Mouse (Mus musculus): Measurements from ENCODE around the gene B3galt4. TPM values are rescaled to one million over a fixed set of nuclear protein-coding genes. Genes with fewer than 3 reads are reported as not detected.
"Not testable (repeated sequence)": the region's sequence is repeated elsewhere in the genome, so short reads cannot be mapped to it uniquely, and the experiment has no call there.

B3galt4 gene
- polyA plus RNA-seq, 1 experiment, result 11.4 TPM

- TF ChIP-seq POLR2A (IDR thresholded peaks at IDR 0.05; ENCODE audit: borderline replicate concordance, extremely low read depth, low read depth, low read length) (no peak), CTCF (IDR thresholded peaks at IDR 0.05; ENCODE audit: insufficient read depth, low read length) (no peak)
- 35% methylated on average over 11 of the region's 11 CpGs for WGBS
- Histone ChIP-seq H3K4me1 (ENCODE audit: control insufficient read depth, insufficient read depth, low read length) (peaks cover 2% of the 10 kb centered on the region), H3K4me3 (replicated peaks; ENCODE audit: extremely low read depth, low read depth, low read length) (no peak overlapping the region)
- DNase-seq, result no peak
These were observed 40.8 kb downstream of the B3galt4 start for GRCm38 (mm10) chr17:33910346-33911051.

DNA sequence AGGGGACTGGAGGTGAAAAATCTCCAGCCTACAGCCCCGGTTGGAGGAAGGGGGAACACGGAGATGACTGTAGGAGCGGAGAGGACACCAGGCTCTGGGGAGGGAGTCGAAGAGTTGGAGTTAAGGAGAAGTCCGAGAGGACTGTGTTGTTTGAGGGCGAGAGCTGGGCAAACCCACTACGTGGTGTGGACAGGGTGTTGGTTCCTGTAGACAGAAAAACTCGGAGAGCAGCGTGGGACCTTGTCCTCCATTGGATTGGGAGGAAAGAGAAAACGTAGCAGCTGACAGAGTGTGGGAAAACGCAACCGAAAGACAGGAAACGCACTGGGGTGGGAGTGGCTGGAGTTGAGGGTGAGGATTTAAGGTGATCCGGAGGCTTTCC, 41.4 kb downstream of the B3galt4 start:
- Histone ChIP-seq H3K4me1 (ENCODE audit: control insufficient read depth, insufficient read depth, low read length) (peaks cover 2% of the 10 kb centered on the region; the same call in 1 of the 2 replicates), H3K4me3 (replicated peaks; ENCODE audit: extremely low read depth, low read depth, low read length) (peak overlapping the region; percentile 86)
- under 1% methylated on average over 14 of the region's 14 CpGs for WGBS
- DNase-seq, result peak; percentile 60
- TF ChIP-seq POLR2A (IDR thresholded peaks at IDR 0.05; ENCODE audit: borderline replicate concordance, extremely low read depth, low read depth, low read length) (peak; percentile 71; the same call in 1 of the 2 replicates), CTCF (IDR thresholded peaks at IDR 0.05; ENCODE audit: insufficient read depth, low read length) (no peak)

- TF ChIP-seq POLR2A (IDR thresholded peaks at IDR 0.05; ENCODE audit: borderline replicate concordance, extremely low read depth, low read depth, low read length), result peak; percentile 72; the same call in 1 of the 2 replicates
- TF ChIP-seq CTCF (IDR thresholded peaks at IDR 0.05; ENCODE audit: insufficient read depth, low read length), result no peak
- under 1% methylated on average over 68 of the region's 68 CpGs for WGBS
- Histone ChIP-seq H3K4me1 (ENCODE audit: control insufficient read depth, insufficient read depth, low read length) (peaks cover 2% of the 10 kb centered on the region; the same call in 1 of the 2 replicates), H3K4me3 (replicated peaks; ENCODE audit: extremely low read depth, low read depth, low read length) (peak within 1 kb of the TSS; percentile 86)
- peak; percentile 96 for DNase-seq
These were observed 42.0 kb downstream of the B3galt4 start, which contains the start of gene Daxx for GRCm38 (mm10) chr17:33909077-33909868. Gene Daxx, plus strand, starts transcription at chr17:33909414.

DNA sequence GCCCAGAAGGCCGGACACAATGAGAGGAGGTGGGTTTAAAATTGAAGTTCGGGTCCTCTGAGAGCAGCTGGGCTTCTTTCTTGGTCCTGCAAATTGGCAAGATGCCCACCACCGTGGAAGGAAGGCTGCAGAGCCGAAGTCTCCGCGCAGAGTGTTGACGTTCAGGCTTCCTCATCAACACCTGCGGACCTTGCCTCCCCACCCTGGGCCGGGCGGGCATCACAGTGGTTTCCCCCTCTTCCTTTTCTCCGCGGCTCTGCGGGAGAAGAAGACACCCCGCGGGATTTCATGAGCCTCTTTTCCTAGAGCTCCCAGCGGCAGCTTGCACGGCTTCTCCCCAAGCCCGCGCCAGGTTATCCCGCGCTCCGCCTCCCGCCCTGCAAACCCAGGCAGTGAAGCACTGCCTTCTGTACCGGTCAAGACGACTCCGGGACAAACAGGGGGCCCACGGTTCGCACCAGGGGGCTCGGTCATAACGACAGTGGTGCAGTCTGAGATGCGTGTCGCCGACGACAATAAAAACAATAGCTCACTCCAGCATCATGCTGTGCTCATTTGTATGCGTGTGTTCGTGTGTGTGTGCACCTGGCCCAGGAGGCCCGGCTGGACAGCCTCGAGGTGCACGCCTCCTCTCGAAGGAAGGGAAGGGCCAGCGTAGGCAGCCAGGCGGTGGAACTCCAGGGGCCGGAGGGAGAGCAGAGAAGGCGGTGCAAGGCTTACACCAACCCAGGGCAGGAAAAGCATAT, 42.8 kb downstream of the B3galt4 start:
- WGBS, result under 1% methylated on average over 44 of the region's 44 CpGs
- DNase-seq, result peak; percentile 51

GRCm38 (mm10) chr17:33904835-33905234, 46.5 kb downstream of the B3galt4 start, which contains the start of gene Platr17:
Gene Platr17, plus strand, starts transcription at chr17:33905135.
- not testable (repeated sequence) for H3K4me3 ChIP-seq (replicated peaks; ENCODE audit: extremely low read depth, low read depth, low read length); H3K4me1 ChIP-seq (ENCODE audit: control insufficient read depth, insufficient read depth, low read length); DNase-seq
- WGBS, result 47% methylated on average over 4 of the region's 4 CpGs

More for the DNA sequence above, 42.8 kb downstream of the B3galt4 start:
- peak overlapping the region; percentile 65 for H3K4me3 ChIP-seq (replicated peaks; ENCODE audit: extremely low read depth, low read depth, low read length)
- H3K4me1 ChIP-seq (ENCODE audit: control insufficient read depth, insufficient read depth, low read length), result peaks cover 2% of the 10 kb centered on the region; the same call in 1 of the 2 replicates
- TF ChIP-seq POLR2A (IDR thresholded peaks at IDR 0.05; ENCODE audit: borderline replicate concordance, extremely low read depth, low read depth, low read length), result no peak
- no peak for TF ChIP-seq CTCF (IDR thresholded peaks at IDR 0.05; ENCODE audit: insufficient read depth, low read length)

- not testable (repeated sequence) for DNase-seq; H3K4me3 ChIP-seq (replicated peaks; ENCODE audit: extremely low read depth, low read depth, low read length); H3K4me1 ChIP-seq (ENCODE audit: control insufficient read depth, insufficient read depth, low read length)
- 74% methylated on average over 6 of the region's 6 CpGs for WGBS
These were observed 47.2 kb downstream of the B3galt4 start for GRCm38 (mm10) chr17:33903911-33904651.

- DNase-seq, result no peak
- H3K4me1 ChIP-seq (ENCODE audit: control insufficient read depth, insufficient read depth, low read length), result no peaks in the 10 kb centered on the region
- no peak for TF ChIP-seq POLR2A (IDR thresholded peaks at IDR 0.05; ENCODE audit: borderline replicate concordance, extremely low read depth, low read depth, low read length)
- no peak for TF ChIP-seq CTCF (IDR thresholded peaks at IDR 0.05; ENCODE audit: insufficient read depth, low read length)
- H3K4me3 ChIP-seq (replicated peaks; ENCODE audit: extremely low read depth, low read depth, low read length), result no peak overlapping the region
- 46% methylated on average over 7 of the region's 7 CpGs for WGBS
These were observed 48.8 kb downstream of the B3galt4 start for GRCm38 (mm10) chr17:33902491-33902890.

DNA sequence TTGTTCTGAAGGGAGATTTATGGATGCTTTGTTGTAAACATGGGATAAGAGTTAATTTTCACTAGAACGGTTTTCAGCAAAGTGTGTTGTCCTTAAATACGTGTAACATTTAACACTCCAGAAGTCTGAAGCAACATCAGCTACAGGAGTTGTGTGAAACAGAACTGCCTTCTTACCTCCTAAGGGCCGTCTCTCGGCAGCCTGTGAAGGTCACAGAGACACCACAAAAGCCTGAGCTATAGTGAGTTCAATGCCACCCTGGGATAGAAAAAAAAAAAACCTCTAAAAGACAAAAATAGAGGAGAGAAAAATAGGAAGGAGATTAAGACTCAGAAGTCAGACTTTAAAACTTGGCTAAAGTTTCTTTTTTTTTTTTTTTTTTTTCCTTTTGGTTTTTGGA, 49.2 kb downstream of the B3galt4 start:
- Histone ChIP-seq H3K4me1 (ENCODE audit: control insufficient read depth, insufficient read depth, low read length) (no peaks in the 10 kb centered on the region), H3K4me3 (replicated peaks; ENCODE audit: extremely low read depth, low read depth, low read length) (no peak overlapping the region)
- WGBS, result 55% methylated on average over 4 of the region's 4 CpGs
- no peak for DNase-seq
- TF ChIP-seq CTCF (IDR thresholded peaks at IDR 0.05; ENCODE audit: insufficient read depth, low read length) (no peak), POLR2A (IDR thresholded peaks at IDR 0.05; ENCODE audit: borderline replicate concordance, extremely low read depth, low read depth, low read length) (no peak)

GRCm38 (mm10) chr17:33901653-33902052, 49.6 kb downstream of the B3galt4 start:
- no peak for DNase-seq
- TF ChIP-seq POLR2A (IDR thresholded peaks at IDR 0.05; ENCODE audit: borderline replicate concordance, extremely low read depth, low read depth, low read length) (no peak), CTCF (IDR thresholded peaks at IDR 0.05; ENCODE audit: insufficient read depth, low read length) (no peak)
- 49% methylated on average over 4 of the region's 4 CpGs for WGBS
- H3K4me3 ChIP-seq (replicated peaks; ENCODE audit: extremely low read depth, low read depth, low read length), result no peak overlapping the region
- H3K4me1 ChIP-seq (ENCODE audit: control insufficient read depth, insufficient read depth, low read length), result no peaks in the 10 kb centered on the region
